Mouse (Mus musculus): ENCODE data around the gene Selenoo. TPM values are rescaled to one million over a fixed set of nuclear protein-coding genes. Genes with fewer than 3 reads are reported as not detected.

Gene Selenoo
- total RNA-seq (2021), result 10 to 100 TPM; 30.7 to 35.0 TPM
- long read RNA-seq, experiment 1, transcript Selenoo-201 (9 exons, 2,383 nt), result major isoform, 61 of 77 reads
- long read RNA-seq, experiment 1, partial matches to known transcripts, result 3 of 77 reads
- long read RNA-seq, experiment 1, other reads (novel, unspliced or antisense), result 12 of 77 reads
- long read RNA-seq, experiment 2, transcript Selenoo-201 (9 exons, 2,383 nt), result major isoform, 70 of 96 reads
- long read RNA-seq, experiment 2, partial matches to known transcripts, result 8 of 96 reads
- long read RNA-seq, experiment 2, other reads (novel, unspliced or antisense), result 16 of 96 reads

- peak; percentile 80 to 84 for DNase-seq (ENCODE audit: low spot score in 2 of 2)
Measured at GRCm38 (mm10) chr15:89088607-89089247, at the start of gene Selenoo. TSS of gene Selenoo (plus strand) at chr15:89089084.

- DNase-seq (ENCODE audit: low spot score in 2 of 2), result no peak
Measured at GRCm38 (mm10) chr15:89044381-89044780, 44.5 kb upstream of the Selenoo start.

GRCm38 (mm10) chr15:89046356-89046755 is 42.5 kb upstream of the Selenoo start:
- no peak for DNase-seq (ENCODE audit: low spot score in 2 of 2)

- no peak for DNase-seq (ENCODE audit: low spot score in 2 of 2)
Measured at GRCm38 (mm10) chr15:89054666-89055065, 34.2 kb upstream of the Selenoo start.

GRCm38 (mm10) chr15:89058736-89059135 is 30.1 kb upstream of the Selenoo start:
- no peak for DNase-seq (ENCODE audit: low spot score in 2 of 2)

GRCm38 (mm10) chr15:89059161-89059931 is 29.5 kb upstream of the Selenoo start, which contains the start of gene Panx2:
TSS of gene Panx2 (plus strand) at chr15:89059734.
- DNase-seq (ENCODE audit: low spot score in 2 of 2), result no peak

- no peak for DNase-seq (ENCODE audit: low spot score in 2 of 2)
Measured at GRCm38 (mm10) chr15:89060032-89060681, 28.7 kb upstream of the Selenoo start.

- no peak for DNase-seq (ENCODE audit: low spot score in 2 of 2)
Measured at GRCm38 (mm10) chr15:89060811-89061460, 27.9 kb upstream of the Selenoo start.

- DNase-seq (ENCODE audit: low spot score in 2 of 2), result no peak
Measured at GRCm38 (mm10) chr15:89061761-89062517, 26.9 kb upstream of the Selenoo start.

GRCm38 (mm10) chr15:89062518-89062910 is 26.4 kb upstream of the Selenoo start:
- no peak for DNase-seq (ENCODE audit: low spot score in 2 of 2)

- DNase-seq (ENCODE audit: low spot score in 2 of 2), result no peak
Measured at GRCm38 (mm10) chr15:89063001-89063400, 25.9 kb upstream of the Selenoo start.

- DNase-seq (ENCODE audit: low spot score in 2 of 2), result no peak
Measured at GRCm38 (mm10) chr15:89063536-89063935, 25.3 kb upstream of the Selenoo start.

GRCm38 (mm10) chr15:89064891-89065290 is 24.0 kb upstream of the Selenoo start:
- DNase-seq (ENCODE audit: low spot score in 2 of 2), result no peak

- no peak for DNase-seq (ENCODE audit: low spot score in 2 of 2)
Measured at GRCm38 (mm10) chr15:89067609-89068008, 21.3 kb upstream of the Selenoo start.

GRCm38 (mm10) chr15:89068226-89068625 is 20.7 kb upstream of the Selenoo start:
- no peak for DNase-seq (ENCODE audit: low spot score in 2 of 2)

GRCm38 (mm10) chr15:89069336-89069840 is 19.5 kb upstream of the Selenoo start:
- no peak for DNase-seq (ENCODE audit: low spot score in 2 of 2)

- DNase-seq (ENCODE audit: low spot score in 2 of 2), result no peak
Measured at GRCm38 (mm10) chr15:89070606-89071005, 18.3 kb upstream of the Selenoo start.

- no peak for DNase-seq (ENCODE audit: low spot score in 2 of 2)
Measured at GRCm38 (mm10) chr15:89073993-89074603, 14.8 kb upstream of the Selenoo start.

All from adrenal gland, postnatal 4 days (tissue).